Mouse (Mus musculus): ENCODE data around the gene Armh3. TPM values are rescaled to one million over a fixed set of nuclear protein-coding genes. Genes with fewer than 3 reads are reported as not detected.

The Armh3 gene
- polyA plus RNA-seq, 2 experiments: 13.6 to 13.7 TPM

DNA sequence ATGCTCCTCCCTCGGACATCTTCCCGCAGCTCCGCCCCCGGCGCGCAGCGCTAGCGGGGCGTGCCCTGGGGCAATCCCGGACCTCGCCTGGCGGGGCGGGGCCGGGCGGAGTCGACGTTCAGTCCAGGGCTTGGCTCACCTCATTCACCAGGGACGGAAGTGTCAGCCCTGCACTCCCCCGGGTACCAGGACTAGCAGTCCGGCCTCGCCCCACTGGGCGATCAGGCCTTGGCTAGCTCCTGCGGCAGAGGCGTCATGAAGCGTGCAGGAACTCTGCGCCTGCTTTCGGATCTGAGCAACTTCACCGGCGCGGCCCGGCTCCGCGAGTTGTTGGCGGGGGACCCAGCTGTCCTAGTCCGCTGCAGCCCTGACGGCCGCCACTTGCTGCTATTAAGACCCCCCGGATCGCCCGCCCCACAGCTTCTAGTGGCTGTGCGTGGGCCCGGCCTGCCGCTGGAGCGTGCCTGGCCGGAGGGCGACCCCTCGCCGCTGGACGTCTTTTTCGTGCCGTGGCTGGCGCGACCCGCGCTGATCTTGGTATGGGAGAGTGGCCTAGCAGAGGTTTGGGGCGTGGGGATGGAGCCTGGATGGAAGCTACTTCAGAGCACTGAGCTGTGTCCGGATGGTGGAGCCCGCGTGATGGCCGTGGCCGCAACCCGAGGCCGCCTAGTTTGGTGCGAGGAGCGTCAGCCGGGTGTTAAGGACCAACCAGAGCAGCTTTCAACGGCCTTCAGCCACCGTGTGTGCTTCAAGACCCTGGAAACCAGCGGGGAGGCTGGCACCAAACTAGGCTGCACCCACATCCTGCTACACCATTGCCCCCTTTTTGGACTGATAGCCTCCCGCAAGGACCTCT, 5.3 kb upstream of the Armh3 start, which contains the start of gene Hps6:
TSS of gene Hps6 (plus strand) at position 138 of the 856 bp plus-strand sequence.
- H3K9ac ChIP-seq (ENCODE audit: low read depth, low read length, severe bottlenecking): peak within 1 kb of the TSS; percentile 80
- ATAC-seq (ENCODE audit: low FRiP score, low read depth): peak; percentile 75
- no peaks in the 10 kb centered on the region; the same call in none of the 2 replicates for H3K36me3 ChIP-seq (ENCODE audit: control insufficient read depth, insufficient read depth, low read length)
- peaks cover 8% of the 10 kb centered on the region; the same call in 1 of the 2 replicates for H3K4me1 ChIP-seq (ENCODE audit: control insufficient read depth, insufficient read depth, low read length)
- peak within 1 kb of the TSS; percentile 63 for H3K4me3 ChIP-seq (replicated peaks; ENCODE audit: low read length)
- no peak for TF ChIP-seq POLR2A (IDR thresholded peaks at IDR 0.05; ENCODE audit: borderline replicate concordance, extremely low read depth, insufficient read depth, insufficient read length)
- H3K27ac ChIP-seq (replicated peaks; ENCODE audit: low read depth, low read length): no peak within 1 kb of the TSS
- WGBS: 3% methylated on average over 67 of the region's 70 CpGs
- H3K27me3 ChIP-seq (ENCODE audit: control insufficient read depth, insufficient read depth, low read length): no peaks in the 10 kb centered on the region
- peak within 1 kb of the TSS; percentile 100 for H3K4me2 ChIP-seq (replicated peaks; ENCODE audit: low read depth, low read length, severe bottlenecking)
- H3K9me3 ChIP-seq (ENCODE audit: control insufficient read depth, low read length): no peaks in the 10 kb centered on the region
- peak; percentile 59 for DNase-seq (ENCODE audit: low spot score)

DNA sequence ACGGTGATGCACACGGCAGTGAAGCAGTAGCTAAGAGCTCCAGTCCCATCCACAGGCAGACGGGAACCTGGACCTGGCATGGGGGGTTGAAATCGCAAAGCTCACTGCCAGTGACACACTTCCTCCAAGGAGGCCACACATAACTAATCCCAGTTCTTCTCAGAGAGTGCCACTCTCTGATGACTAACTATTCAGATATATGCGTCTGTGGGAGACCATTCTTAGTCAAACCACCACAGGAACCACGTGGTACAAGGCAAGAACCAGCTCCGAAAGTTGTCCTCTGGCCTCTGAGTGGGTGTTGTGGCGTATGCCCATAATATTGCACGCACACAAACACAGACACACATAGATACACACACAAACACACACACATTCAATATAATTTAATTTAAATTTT, 4.0 kb upstream of the Armh3 start:
- Histone ChIP-seq H3K4me2 (replicated peaks; ENCODE audit: low read depth, low read length, severe bottlenecking) (no peak overlapping the region), H3K27me3 (ENCODE audit: control insufficient read depth, insufficient read depth, low read length) (no peaks in the 10 kb centered on the region), H3K9ac (ENCODE audit: low read depth, low read length, severe bottlenecking) (no peak overlapping the region), H3K9me3 (ENCODE audit: control insufficient read depth, low read length) (no peaks in the 10 kb centered on the region), H3K4me1 (ENCODE audit: control insufficient read depth, insufficient read depth, low read length) (peaks cover 11% of the 10 kb centered on the region; the same call in 1 of the 2 replicates), H3K36me3 (ENCODE audit: control insufficient read depth, insufficient read depth, low read length) (no peaks in the 10 kb centered on the region; the same call in none of the 2 replicates), H3K4me3 (replicated peaks; ENCODE audit: low read length) (no peak overlapping the region), H3K27ac (replicated peaks; ENCODE audit: low read depth, low read length) (no peak overlapping the region)
- TF ChIP-seq POLR2A (IDR thresholded peaks at IDR 0.05; ENCODE audit: borderline replicate concordance, extremely low read depth, insufficient read depth, insufficient read length): no peak
- ATAC-seq (ENCODE audit: low FRiP score, low read depth): no peak
- DNase-seq (ENCODE audit: low spot score): no peak
- WGBS: 80% methylated on average over 9 of the region's 9 CpGs

DNA sequence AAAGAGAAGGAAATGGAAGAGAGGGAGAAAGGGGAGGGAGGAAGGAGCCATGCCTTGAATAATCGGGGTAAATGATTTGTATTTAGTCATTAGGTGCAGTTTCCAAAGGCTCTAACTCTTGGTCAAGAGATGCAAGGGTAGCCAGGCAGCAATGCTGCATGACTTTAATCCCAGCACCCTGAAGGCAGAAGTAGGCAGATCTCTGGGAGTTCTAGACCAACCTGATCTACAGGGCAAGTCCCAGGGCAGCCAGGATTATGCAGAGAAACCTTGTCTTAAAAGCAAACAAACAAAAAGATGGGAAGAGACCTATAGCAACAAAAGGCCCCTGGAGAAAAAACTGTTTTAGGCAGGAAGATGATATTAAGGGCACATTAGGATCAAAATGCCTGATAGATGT, 1.1 kb upstream of the Armh3 start:
- no peak overlapping the region for H3K4me2 ChIP-seq (replicated peaks; ENCODE audit: low read depth, low read length, severe bottlenecking)
- H3K4me1 ChIP-seq (ENCODE audit: control insufficient read depth, insufficient read depth, low read length): peaks cover 9% of the 10 kb centered on the region; the same call in 1 of the 2 replicates
- DNase-seq (ENCODE audit: low spot score): no peak
- no peak overlapping the region for H3K4me3 ChIP-seq (replicated peaks; ENCODE audit: low read length)
- peaks cover 7% of the 10 kb centered on the region for H3K9me3 ChIP-seq (ENCODE audit: control insufficient read depth, low read length)
- H3K36me3 ChIP-seq (ENCODE audit: control insufficient read depth, insufficient read depth, low read length): no peaks in the 10 kb centered on the region
- 81% methylated on average over 1 of the region's 1 CpGs for WGBS
- H3K27me3 ChIP-seq (ENCODE audit: control insufficient read depth, insufficient read depth, low read length): no peaks in the 10 kb centered on the region
- H3K27ac ChIP-seq (replicated peaks; ENCODE audit: low read depth, low read length): no peak overlapping the region
- no peak for ATAC-seq (ENCODE audit: low FRiP score, low read depth)
- TF ChIP-seq POLR2A (IDR thresholded peaks at IDR 0.05; ENCODE audit: borderline replicate concordance, extremely low read depth, insufficient read depth, insufficient read length): no peak
- no peak overlapping the region for H3K9ac ChIP-seq (ENCODE audit: low read depth, low read length, severe bottlenecking)

DNA sequence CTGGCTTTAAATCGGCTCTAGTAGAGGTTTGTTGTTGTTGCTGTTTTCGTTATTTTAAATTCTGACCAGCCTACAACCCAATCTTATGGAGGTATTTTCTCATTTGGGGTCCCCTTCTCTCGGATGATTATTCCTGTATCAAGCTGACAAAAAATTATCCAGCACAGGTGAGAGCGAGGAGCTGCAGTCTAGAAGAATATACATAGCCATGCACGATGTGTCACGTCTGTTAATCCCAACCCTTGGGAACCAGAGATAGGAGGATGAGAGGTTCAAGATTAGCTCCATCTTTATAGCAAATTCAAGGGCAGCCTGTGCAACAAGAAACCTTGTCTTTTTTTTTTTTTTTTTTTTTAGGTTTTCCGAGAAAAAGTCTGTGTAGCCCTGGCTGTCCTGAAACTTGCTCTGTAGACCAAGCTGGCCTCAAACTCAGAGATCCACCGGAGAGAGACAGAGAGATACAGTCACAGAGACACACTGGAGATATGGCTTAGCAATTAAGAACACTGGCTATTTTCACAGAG, 468 bp upstream of the Armh3 start:
- 11% methylated on average over 8 of the region's 8 CpGs for WGBS
- H3K9ac ChIP-seq (ENCODE audit: low read depth, low read length, severe bottlenecking): no peak overlapping the region

DNA sequence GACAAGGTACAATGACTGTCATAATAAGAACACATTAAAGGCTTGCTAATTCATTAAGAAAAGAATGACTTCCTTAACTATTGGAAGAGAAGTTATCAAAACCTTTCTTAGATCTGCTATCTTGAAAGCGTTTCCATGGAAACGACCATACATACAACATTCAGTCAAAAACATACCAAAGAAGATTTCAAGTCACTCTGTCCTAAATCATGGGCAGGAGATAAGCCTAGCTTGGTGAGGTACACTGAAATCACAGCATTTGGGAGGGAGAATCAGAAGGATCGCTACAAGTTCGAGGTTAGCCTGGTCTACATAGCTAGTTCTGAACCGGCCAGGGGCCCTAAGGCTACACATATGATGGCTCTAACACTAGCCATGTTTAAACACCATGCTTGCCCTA, 923 bp downstream of the Armh3 start:
- Histone ChIP-seq H3K4me3 (replicated peaks; ENCODE audit: low read length) (peak overlapping the region; percentile 93), H3K9me3 (ENCODE audit: control insufficient read depth, low read length) (peaks cover 8% of the 10 kb centered on the region), H3K4me2 (replicated peaks; ENCODE audit: low read depth, low read length, severe bottlenecking) (peak overlapping the region; percentile 58), H3K27ac (replicated peaks; ENCODE audit: low read depth, low read length) (no peak overlapping the region), H3K9ac (ENCODE audit: low read depth, low read length, severe bottlenecking) (peak overlapping the region; percentile 91), H3K4me1 (ENCODE audit: control insufficient read depth, insufficient read depth, low read length) (0 out of 2 replicates have a peak, but pooled peaks cover 3% of the 10 kb centered on the region), H3K27me3 (ENCODE audit: control insufficient read depth, insufficient read depth, low read length) (no peaks in the 10 kb centered on the region), H3K36me3 (ENCODE audit: control insufficient read depth, insufficient read depth, low read length) (no peaks in the 10 kb centered on the region)
- no peak for DNase-seq (ENCODE audit: low spot score)
- WGBS: 61% methylated on average over 5 of the region's 5 CpGs
- TF ChIP-seq POLR2A (IDR thresholded peaks at IDR 0.05; ENCODE audit: borderline replicate concordance, extremely low read depth, insufficient read depth, insufficient read length): no peak
- no peak for ATAC-seq (ENCODE audit: low FRiP score, low read depth)

More for the DNA sequence above, 468 bp upstream of the Armh3 start:
- Histone ChIP-seq H3K27ac (replicated peaks; ENCODE audit: low read depth, low read length) (no peak overlapping the region), H3K4me3 (replicated peaks; ENCODE audit: low read length) (peak overlapping the region; percentile 93), H3K36me3 (ENCODE audit: control insufficient read depth, insufficient read depth, low read length) (no peaks in the 10 kb centered on the region), H3K4me1 (ENCODE audit: control insufficient read depth, insufficient read depth, low read length) (0 out of 2 replicates have a peak, but pooled peaks cover 3% of the 10 kb centered on the region), H3K27me3 (ENCODE audit: control insufficient read depth, insufficient read depth, low read length) (no peaks in the 10 kb centered on the region), H3K4me2 (replicated peaks; ENCODE audit: low read depth, low read length, severe bottlenecking) (peak overlapping the region; percentile 58), H3K9me3 (ENCODE audit: control insufficient read depth, low read length) (peaks cover 8% of the 10 kb centered on the region)
- ATAC-seq (ENCODE audit: low FRiP score, low read depth) (no peak), DNase-seq (ENCODE audit: low spot score) (no peak)
- no peak for TF ChIP-seq POLR2A (IDR thresholded peaks at IDR 0.05; ENCODE audit: borderline replicate concordance, extremely low read depth, insufficient read depth, insufficient read length)
